Mouse (Mus musculus): ENCODE results near the gene Nebl. TPM values are rescaled to one million over a fixed set of nuclear protein-coding genes. Genes with fewer than 3 reads are reported as not detected.

The Nebl gene
- total and polyA plus RNA-seq, 3 experiments = 4.7 to 5.4 TPM; not detected in 1

GRCm38 (mm10) chr2:17504115-17504774 lies 227.0 kb downstream of the Nebl start:
- Histone ChIP-seq H3K9ac (ENCODE audit: control insufficient read depth, low read depth, low read length, poor library complexity, severe bottlenecking) (no peak overlapping the region), H3K79me2 (ENCODE audit: control insufficient read depth, insufficient read depth, low read length, poor library complexity) (no peaks in the 10 kb centered on the region), H3K27ac (ENCODE audit: control insufficient read depth, low read depth, low read length) (no peak overlapping the region), H3K36me3 (ENCODE audit: control insufficient read depth in 1 of 2, insufficient read depth in 2 of 2, low read length in 2 of 2) (no peaks in the 10 kb centered on the region), H3K4me1 (ENCODE audit: control insufficient read depth in 1 of 2, insufficient read depth in 2 of 2, low read length in 2 of 2) (no peaks in the 10 kb centered on the region), H3K27me3 (ENCODE audit: control insufficient read depth in 1 of 2, insufficient read depth in 2 of 2, low read length in 2 of 2) (no peaks in the 10 kb centered on the region), H3K9me3 (replicated peaks; ENCODE audit: insufficient read depth, low read length) (no peaks in the 10 kb centered on the region), H3K4me3 (ENCODE audit: control insufficient read depth in 1 of 2, insufficient read depth in 1 of 2, low read depth in 2 of 2, low read length in 2 of 2) (no peak overlapping the region)
- TF ChIP-seq TAL1 (IDR thresholded peaks at IDR 0.05; ENCODE audit: low read length) = no peak
- TF ChIP-seq HCFC1 (IDR thresholded peaks at IDR 0.05; ENCODE audit: low read depth, low read length) = no peak
- TF ChIP-seq ZMIZ1 (IDR thresholded peaks at IDR 0.05; ENCODE audit: low read depth, low read length) = no peak
- TF ChIP-seq USF2 (IDR thresholded peaks at IDR 0.05; ENCODE audit: borderline replicate concordance in 1 of 2, insufficient read depth in 1 of 2, low read depth in 1 of 2, low read length in 2 of 2) = no peak
- no peak for TF ChIP-seq NRF1 (IDR thresholded peaks at IDR 0.05; ENCODE audit: insufficient read depth, low read depth, low read length, poor library complexity, severe bottlenecking)
- no peak for TF ChIP-seq TBP (IDR thresholded peaks at IDR 0.05; ENCODE audit: low read depth, low read length)
- TF ChIP-seq E2F4 (IDR thresholded peaks at IDR 0.05; ENCODE audit: borderline replicate concordance, low read depth, low read length) = no peak
- TF ChIP-seq ZKSCAN1 (IDR thresholded peaks at IDR 0.05; ENCODE audit: low read depth, low read length) = no peak
- TF ChIP-seq KAT2A (conservative IDR thresholded peaks at IDR 0.05; ENCODE audit: low read depth, low read length) = no peak
- no peak for TF ChIP-seq MXI1 (IDR thresholded peaks at IDR 0.05; ENCODE audit: low read depth, low read length)
- no peak for TF ChIP-seq MAZ (IDR thresholded peaks at IDR 0.05; ENCODE audit: low read depth, low read length)
- TF ChIP-seq SMC3 (IDR thresholded peaks at IDR 0.05; ENCODE audit: low read depth, low read length) = no peak
- no peak for TF ChIP-seq CHD1 (IDR thresholded peaks at IDR 0.05; ENCODE audit: low read depth, low read length)
- TF ChIP-seq CTCF (IDR thresholded peaks at IDR 0.05 in 2 of 3, conservative IDR thresholded peaks at IDR 0.05 in 1 of 3; ENCODE audit: control insufficient read depth in 1 of 3, insufficient read depth in 1 of 3, low read depth in 2 of 3, low read length in 3 of 3, poor library complexity in 1 of 3, severe bottlenecking in 1 of 3) = no peak
- DNase-seq (ENCODE audit: low read depth, low spot score) = no peak

DNA sequence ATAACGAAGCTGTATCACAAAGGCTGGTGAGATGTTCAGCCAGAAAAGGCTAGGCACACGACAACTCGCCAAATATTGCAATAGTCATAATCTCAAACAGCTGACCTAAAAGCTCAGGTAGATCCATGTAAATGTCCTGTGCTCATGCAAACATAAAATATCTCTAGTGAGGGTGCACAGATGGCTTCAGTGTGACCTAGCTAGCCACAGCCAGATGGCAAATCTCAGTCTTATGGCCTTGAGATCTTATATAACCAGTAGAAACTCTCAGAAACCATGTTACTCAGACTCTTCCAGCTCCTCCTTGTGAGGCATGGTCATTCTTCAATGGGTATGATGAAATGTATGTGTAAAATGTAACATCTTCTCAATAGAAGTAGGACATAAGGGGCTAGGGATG lies 230.2 kb downstream of the Nebl start:
- DNase-seq (ENCODE audit: low read depth, low spot score) = no peak
- Histone ChIP-seq H3K4me1 (ENCODE audit: control insufficient read depth in 1 of 2, insufficient read depth in 2 of 2, low read length in 2 of 2) (no peaks in the 10 kb centered on the region), H3K9ac (ENCODE audit: control insufficient read depth, low read depth, low read length, poor library complexity, severe bottlenecking) (no peak overlapping the region), H3K4me3 (ENCODE audit: control insufficient read depth in 1 of 2, insufficient read depth in 1 of 2, low read depth in 2 of 2, low read length in 2 of 2) (no peak overlapping the region), H3K27ac (ENCODE audit: control insufficient read depth, low read depth, low read length) (no peak overlapping the region), H3K79me2 (ENCODE audit: control insufficient read depth, insufficient read depth, low read length, poor library complexity) (no peaks in the 10 kb centered on the region), H3K27me3 (ENCODE audit: control insufficient read depth in 1 of 2, insufficient read depth in 2 of 2, low read length in 2 of 2) (no peaks in the 10 kb centered on the region), H3K9me3 (replicated peaks; ENCODE audit: insufficient read depth, low read length) (no peaks in the 10 kb centered on the region), H3K36me3 (ENCODE audit: control insufficient read depth in 1 of 2, insufficient read depth in 2 of 2, low read length in 2 of 2) (no peaks in the 10 kb centered on the region)
- no peak for TF ChIP-seq GABPA (IDR thresholded peaks at IDR 0.05; ENCODE audit: low read depth, low read length)
- no peak for TF ChIP-seq ZC3H11A (IDR thresholded peaks at IDR 0.05; ENCODE audit: low read depth, low read length)
- TF ChIP-seq MAX (IDR thresholded peaks at IDR 0.05; ENCODE audit: low read length) = no peak
- TF ChIP-seq MEF2A (IDR thresholded peaks at IDR 0.05; ENCODE audit: extremely low read depth, insufficient replicate concordance, low read depth, low read length, poor library complexity, severe bottlenecking) = no peak
- no peak for TF ChIP-seq ZNF384 (IDR thresholded peaks at IDR 0.05; ENCODE audit: low read depth, low read length)
- no peak for TF ChIP-seq NELFE (IDR thresholded peaks at IDR 0.05; ENCODE audit: low read depth, low read length)
- TF ChIP-seq CHD2 (IDR thresholded peaks at IDR 0.05; ENCODE audit: low read length) = no peak
- no peak for TF ChIP-seq TBP (IDR thresholded peaks at IDR 0.05; ENCODE audit: low read depth, low read length)
- no peak for TF ChIP-seq USF2 (IDR thresholded peaks at IDR 0.05; ENCODE audit: borderline replicate concordance in 1 of 2, insufficient read depth in 1 of 2, low read depth in 1 of 2, low read length in 2 of 2)
- TF ChIP-seq POLR2A (IDR thresholded peaks at IDR 0.05; ENCODE audit: control insufficient read depth in 1 of 2, insufficient read depth in 1 of 2, low read depth in 1 of 2, low read length in 2 of 2, poor library complexity in 1 of 2) = no peak
- no peak for TF ChIP-seq CTCF (IDR thresholded peaks at IDR 0.05 in 2 of 3, conservative IDR thresholded peaks at IDR 0.05 in 1 of 3; ENCODE audit: control insufficient read depth in 1 of 3, insufficient read depth in 1 of 3, low read depth in 2 of 3, low read length in 3 of 3, poor library complexity in 1 of 3, severe bottlenecking in 1 of 3)
- no peak for TF ChIP-seq POLR2AphosphoS2 (IDR thresholded peaks at IDR 0.05; ENCODE audit: low read length)
- no peak for TF ChIP-seq HCFC1 (IDR thresholded peaks at IDR 0.05; ENCODE audit: low read depth, low read length)
- no peak for TF ChIP-seq MXI1 (IDR thresholded peaks at IDR 0.05; ENCODE audit: low read depth, low read length)
- no peak for TF ChIP-seq MYC (IDR thresholded peaks at IDR 0.05; ENCODE audit: low read depth, low read length)
- TF ChIP-seq MAZ (IDR thresholded peaks at IDR 0.05; ENCODE audit: low read depth, low read length) = no peak
- no peak for TF ChIP-seq JUND (IDR thresholded peaks at IDR 0.05; ENCODE audit: low read depth, low read length)
- no peak for TF ChIP-seq RAD21 (IDR thresholded peaks at IDR 0.05; ENCODE audit: low read depth, low read length)
- no peak for TF ChIP-seq POLR2AphosphoS5 (IDR thresholded peaks at IDR 0.05; ENCODE audit: borderline replicate concordance, low read depth, low read length)
- TF ChIP-seq ZMIZ1 (IDR thresholded peaks at IDR 0.05; ENCODE audit: low read depth, low read length) = no peak
